Mouse (Mus musculus) G1E (cell line): ENCODE results near the gene Ksr1.

Experiments
- CTCF ChIP-seq: IDR thresholded peaks from 2 replicates; pipeline ENCODE4 v1.5.1; 2012; ENCODE audit warnings: low read depth, low read length, inconsistent platforms, mixed read lengths
- GATA1 ChIP-seq: IDR thresholded peaks from 2 replicates; pipeline ENCODE4 v1.6.1; 2012; ENCODE audit warnings: borderline replicate concordance, low read length, inconsistent platforms, mixed read lengths
- POLR2AphosphoS5 ChIP-seq: IDR thresholded peaks from 2 replicates; pipeline ENCODE4 v1.6.1; 2012; ENCODE audit warnings: low read depth, low read length, inconsistent platforms; ENCODE audit not compliant: insufficient replicate concordance

- TF ChIP-seq CTCF: no peak
- no peak for TF ChIP-seq GATA1
- no peak for TF ChIP-seq POLR2AphosphoS5
These were observed 57.2 kb downstream of the Ksr1 start for GRCm38 (mm10) chr11:79089027-79089426.
